Mouse (Mus musculus) embryonic fibroblast, embryonic 13.5 days (primary cell): ENCODE data around the gene Hoxb6.

Experiments used
- CTCF ChIP-seq: IDR thresholded peaks from 2 replicates; pipeline ENCODE4 v1.5.1; 2011; ENCODE audit warnings: mild to moderate bottlenecking, control low read depth, low read length, moderate library complexity, borderline replicate concordance; ENCODE audit not compliant: insufficient read depth
- POLR2A ChIP-seq: IDR thresholded peaks from 2 replicates; pipeline ENCODE4 v1.6.1; 2011; ENCODE audit warnings: low read depth, mild to moderate bottlenecking, control low read depth, low read length, moderate library complexity

GRCm38 (mm10) chr11:96252541-96253120 is 39.6 kb upstream of the Hoxb6 start:
- no peak for TF ChIP-seq CTCF
- peak; percentile 28; the same call in 1 of the 2 replicates for TF ChIP-seq POLR2A
